Mouse (Mus musculus): ENCODE results near the gene Sh3bp5. TPM values are rescaled to one million over a fixed set of nuclear protein-coding genes. Genes with fewer than 3 reads are reported as not detected.

The Sh3bp5 gene
- total RNA-seq, 1 experiment from 2014 or later, result 142 TPM

DNA sequence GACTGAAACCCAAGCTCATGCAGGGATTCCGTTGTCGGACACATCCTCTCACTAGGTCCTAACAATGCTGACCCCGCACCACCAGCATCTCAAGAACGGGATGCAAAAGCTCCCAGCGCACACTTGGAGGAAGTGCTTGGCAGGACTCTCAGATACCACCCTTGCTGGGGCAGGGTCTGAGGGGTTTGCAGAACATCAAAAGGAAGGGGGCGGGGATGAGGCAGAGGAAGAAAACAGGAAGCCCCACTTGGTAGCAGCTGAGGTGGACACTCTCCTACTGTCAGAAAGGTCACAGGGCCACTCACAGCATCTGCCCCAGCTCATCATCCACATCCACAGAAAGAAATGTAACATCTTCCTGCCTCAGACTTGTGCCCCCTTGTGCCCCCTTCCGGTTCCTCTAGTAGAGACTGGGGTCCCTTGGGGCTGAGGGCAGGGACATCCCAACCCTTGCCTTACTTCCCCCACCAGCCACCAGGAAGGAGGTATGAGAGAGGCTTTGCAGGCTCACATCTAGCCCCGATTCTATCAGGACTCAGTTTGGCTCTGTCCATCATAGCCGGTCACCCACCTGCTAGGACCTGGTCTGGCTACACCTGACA, 25.7 kb downstream of the Sh3bp5 start:
- DNase-seq, result no peak

DNA sequence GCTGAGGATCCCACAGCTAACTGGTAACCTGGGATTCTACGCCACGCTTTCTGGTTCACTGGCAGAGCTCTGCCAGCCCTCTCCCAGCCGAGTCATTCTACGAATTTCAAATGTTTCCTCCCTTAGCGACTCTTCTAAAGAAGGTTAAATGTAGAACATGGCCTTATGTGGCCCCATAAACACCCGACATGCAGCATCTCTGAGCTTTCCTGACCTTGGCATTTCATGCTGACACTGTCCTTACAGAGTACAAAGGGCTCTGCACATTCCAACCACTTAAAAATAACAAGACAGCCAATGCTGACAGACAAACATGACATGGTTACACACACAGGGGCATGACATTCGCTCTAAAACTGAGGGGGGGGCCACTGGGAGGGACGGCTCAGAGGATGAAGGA, 27.2 kb downstream of the Sh3bp5 start:
- DNase-seq, result peak; percentile 66

GRCm38 (mm10) chr14:31407911-31408604, 27.8 kb downstream of the Sh3bp5 start:
- no peak for DNase-seq

- peak; percentile 90 for DNase-seq
These were observed 28.7 kb downstream of the Sh3bp5 start for GRCm38 (mm10) chr14:31407208-31407607.

GRCm38 (mm10) chr14:31406154-31406810, 29.6 kb downstream of the Sh3bp5 start:
- no peak for DNase-seq

DNA sequence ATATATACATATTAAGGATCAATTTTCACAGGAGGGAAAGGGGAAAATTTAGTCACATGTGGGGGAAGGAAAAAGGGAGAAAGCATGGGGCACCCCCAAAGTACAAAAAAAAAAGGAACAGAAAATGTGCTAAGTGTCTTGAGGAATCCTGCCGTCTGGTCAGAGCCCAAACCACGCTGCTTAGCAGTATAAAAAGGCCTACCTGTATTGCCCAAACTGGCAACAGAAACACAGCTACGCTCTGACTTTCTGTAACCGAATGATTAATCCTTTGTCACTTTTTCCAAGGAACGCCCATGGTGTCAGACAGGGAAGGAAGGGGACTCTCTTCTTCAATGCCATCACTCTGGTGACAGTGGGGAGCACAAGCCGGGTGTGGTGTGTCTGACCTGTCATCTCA, 30.2 kb downstream of the Sh3bp5 start:
- no peak for DNase-seq

DNA sequence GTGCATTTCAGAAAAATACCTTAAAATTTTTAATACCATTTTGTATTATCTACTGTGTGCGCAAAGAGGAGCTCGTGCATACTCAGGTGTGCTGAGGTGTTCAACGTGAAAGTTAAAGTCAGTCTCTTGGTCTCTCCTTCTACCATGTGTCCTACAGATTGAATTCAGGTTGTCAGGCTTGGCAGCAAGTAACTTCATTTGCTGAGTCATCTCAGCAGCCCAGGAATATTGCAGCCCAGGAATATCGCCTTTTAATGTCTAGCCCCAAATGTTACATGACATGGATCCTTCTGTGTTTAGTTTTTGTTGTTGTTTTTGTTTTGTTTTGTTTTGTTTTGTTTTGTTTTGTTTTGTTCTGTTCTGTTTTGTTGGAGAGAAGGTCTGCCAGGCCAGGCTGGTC, 31.2 kb downstream of the Sh3bp5 start:
- no peak for DNase-seq

DNA sequence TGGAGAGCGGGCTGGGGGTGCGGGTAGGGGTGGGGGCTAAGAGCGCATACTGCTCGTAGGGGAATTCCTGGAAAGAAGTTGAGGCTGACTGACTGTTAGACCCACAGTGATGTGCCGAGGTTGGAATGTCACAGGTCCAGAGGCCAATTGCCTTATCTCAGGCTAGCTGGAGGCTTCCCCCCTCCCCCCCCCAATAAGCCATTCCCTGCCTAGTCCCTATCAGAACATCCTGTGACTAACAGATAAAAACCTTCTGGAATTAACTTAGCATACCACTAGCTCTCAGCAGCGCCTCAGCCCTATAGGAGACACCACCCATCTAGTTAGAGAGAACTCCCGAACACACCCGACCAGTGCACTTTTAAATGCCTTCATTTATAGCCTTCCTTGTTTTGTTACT, 31.9 kb downstream of the Sh3bp5 start:
- DNase-seq, result no peak

GRCm38 (mm10) chr14:31403556-31403955, 32.3 kb downstream of the Sh3bp5 start:
- DNase-seq, result no peak

DNA sequence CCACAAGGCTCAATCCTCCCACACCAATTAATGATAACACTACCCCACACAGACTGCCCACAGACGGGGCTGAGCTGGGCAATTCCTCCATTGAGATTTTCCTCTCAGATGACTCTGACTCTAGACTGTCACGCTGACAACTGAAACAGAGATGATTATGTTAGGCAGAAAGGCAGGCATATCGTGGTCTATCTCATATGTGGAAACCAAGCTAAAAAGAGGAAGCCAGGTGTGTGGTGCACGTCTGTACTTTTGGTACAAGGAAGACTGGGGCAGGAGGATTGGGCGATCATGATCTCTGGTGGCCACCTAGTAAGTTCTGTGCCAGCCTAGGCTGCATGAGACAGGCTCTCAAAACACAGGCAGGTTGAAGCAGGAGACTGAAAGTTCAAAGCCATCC, 33.2 kb downstream of the Sh3bp5 start:
- DNase-seq, result no peak

- no peak for DNase-seq
These were observed 33.9 kb downstream of the Sh3bp5 start for GRCm38 (mm10) chr14:31401918-31402427.

GRCm38 (mm10) chr14:31400896-31401295, 35.0 kb downstream of the Sh3bp5 start:
- peak; percentile 70 for DNase-seq

DNA sequence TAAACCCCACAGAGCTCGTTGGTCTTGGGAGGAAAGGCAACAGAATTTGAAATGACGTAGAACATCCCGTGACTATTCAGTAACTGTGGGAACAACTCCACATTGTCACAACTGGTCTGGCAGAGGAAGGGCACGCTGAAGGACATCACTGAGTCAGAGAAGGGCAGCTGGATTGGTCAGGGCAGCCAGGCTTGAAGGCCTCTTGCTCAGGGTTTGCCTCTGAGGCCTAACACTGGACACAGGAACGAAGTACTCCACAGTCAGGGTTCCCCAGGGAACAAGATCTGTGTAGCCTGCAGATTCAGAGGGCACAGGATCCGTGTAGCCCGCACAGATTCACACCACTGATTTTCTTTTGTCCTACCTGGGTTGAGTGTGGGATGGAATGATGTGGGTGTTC, 35.6 kb downstream of the Sh3bp5 start:
- DNase-seq, result peak; percentile 81

DNA sequence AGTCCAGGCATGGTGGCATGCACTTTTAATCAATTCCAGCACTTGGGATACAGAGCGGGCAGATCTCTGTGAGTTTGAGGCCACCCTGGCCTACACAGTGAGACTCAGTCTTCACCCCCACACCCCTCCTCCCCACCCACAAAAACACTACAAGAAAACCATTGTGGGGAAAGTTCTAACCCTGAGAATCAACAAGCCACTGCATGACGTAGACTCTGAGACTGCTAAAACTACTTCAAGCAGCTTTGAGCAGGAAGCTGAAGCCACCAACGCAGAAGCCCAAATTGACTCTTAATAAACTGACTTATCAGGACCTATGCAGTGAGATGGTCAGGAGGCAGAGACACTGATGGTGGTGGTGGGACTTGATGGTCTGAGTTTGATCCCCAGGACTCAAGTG, 36.6 kb downstream of the Sh3bp5 start:
- DNase-seq, result no peak

- DNase-seq, result no peak
These were observed 37.1 kb downstream of the Sh3bp5 start for GRCm38 (mm10) chr14:31398819-31399218.

- peak; percentile 81 for DNase-seq
These were observed 37.9 kb downstream of the Sh3bp5 start for GRCm38 (mm10) chr14:31397791-31398595.

DNA sequence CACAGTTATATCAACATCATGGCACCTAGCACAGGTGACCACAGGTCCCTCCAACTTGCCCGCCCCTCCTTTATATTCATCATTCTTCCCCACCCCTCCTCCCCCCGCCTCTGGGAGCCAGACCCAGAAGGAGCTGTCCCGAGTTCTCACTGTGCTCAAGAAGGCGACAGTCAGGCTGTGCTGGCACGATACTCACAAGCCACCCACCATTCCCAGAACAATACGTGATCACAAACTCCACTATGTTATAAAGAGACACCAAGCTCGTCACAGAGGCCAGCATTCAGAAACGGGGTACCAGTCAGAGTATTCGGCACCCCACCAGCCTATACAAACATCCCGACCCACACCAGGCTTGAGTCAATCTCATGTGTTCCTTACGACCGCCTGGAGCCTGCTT, 38.5 kb downstream of the Sh3bp5 start:
- no peak for DNase-seq

DNA sequence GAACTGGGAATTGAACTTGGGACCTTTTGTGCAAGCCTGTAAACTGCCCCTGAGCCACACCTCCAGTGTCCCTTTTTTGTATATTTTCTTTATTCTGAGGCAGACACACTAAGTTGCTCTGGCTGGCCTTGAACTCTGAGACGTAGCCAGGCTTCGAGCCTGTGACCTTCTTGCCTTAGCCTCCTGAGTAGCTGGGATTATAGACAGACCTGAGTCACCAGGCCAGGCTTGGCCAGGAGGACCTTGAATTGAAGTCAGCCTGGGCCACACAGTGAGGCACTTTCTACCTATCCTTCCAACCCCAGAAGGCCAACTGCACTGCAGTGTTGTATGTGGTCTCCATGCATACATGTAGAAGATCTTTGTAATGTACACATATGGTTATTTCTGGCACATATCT, 39.5 kb downstream of the Sh3bp5 start:
- peak; percentile 67 for DNase-seq

GRCm38 (mm10) chr14:31395629-31396199, 40.2 kb downstream of the Sh3bp5 start:
- peak; percentile 68 for DNase-seq

DNA sequence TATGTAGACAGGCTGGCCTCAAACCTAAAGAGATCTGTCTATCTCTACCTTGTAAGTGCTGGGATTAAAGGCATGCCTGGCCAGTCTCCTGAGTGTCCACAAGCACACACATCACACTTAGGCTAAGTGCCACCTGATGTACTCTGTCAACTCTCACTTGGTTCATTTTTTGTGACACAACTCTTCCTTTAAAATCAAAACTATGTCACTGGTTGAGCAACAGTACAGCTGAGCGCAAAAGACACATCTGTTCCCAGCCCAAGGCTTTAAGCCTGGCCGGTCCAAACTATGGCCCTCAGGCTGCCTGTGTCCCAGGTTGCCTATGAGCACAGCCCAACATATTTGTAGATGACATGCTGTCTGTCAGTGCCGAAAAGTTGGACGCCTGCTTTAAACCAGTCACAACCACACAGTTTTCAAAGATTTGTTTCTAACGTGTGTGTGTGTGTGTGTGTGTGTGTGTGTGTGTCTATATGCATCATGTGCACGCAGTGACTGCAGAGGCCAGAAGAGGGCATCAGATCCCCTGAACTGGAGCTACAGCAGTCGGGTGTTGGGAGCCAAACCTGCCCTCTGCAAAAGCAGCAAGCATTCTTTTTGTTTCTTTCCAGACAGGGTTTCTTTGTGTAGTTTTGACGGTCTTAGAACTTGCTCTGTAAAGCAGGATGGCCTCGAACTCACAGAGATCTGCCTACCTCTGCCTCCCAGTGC, 40.9 kb downstream of the Sh3bp5 start:
- no peak for DNase-seq

DNA sequence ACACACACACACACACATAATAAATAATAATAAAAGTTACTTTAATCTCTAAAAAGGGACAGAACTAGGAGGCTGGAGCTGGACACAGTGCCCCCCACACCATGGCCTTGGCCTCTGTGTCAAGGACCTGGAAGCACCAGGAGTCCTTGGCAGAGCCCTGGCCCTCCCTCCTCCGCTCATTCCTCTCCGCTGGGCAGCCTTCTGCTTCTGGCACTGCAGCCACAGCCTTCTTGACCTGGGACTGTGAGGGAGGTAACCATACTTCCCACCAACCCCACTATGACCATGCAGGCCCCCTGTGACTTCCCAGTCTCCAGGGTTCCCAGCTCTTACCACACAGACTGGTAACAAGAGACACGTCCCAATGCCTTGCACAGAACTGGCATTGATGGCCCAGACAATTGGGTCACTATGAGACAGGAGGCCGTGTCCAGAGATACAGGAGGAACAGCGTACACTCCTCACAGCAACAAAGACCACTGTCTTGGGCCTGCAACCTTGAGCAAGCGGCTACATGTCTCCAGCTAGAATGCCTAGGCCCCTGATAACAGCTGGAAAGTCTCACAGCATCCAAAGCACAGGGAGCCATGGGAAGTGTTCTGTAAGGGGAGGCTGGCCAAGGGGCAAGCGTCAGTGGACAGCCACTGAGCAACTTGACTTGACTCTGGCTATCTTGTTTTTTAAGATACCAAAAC, 41.8 kb downstream of the Sh3bp5 start:
- DNase-seq, result peak; percentile 86
